16 mouse cellular contexts compared by ENCODE assay signal in genomic region chr1:38839944-38840343, GRCm38 (mm10). TPM values are rescaled to one million over a fixed set of nuclear protein-coding genes. Genes with fewer than 3 reads are reported as not detected.
"Had no signal": no experiment of that assay in that cellular context is flagged by ENCODE, and none has a peak within 500 bp of the region (broad histone marks: within the 10 kb centered on the region; RNA-seq: fewer than 3 reads in every experiment).

No protein-coding gene starts in this region.

- H3K4me3 ChIP-seq: neural tube, embryonic 15.5 days; stomach, embryonic 15.5 days had no signal

- H3K9me3 ChIP-seq: neural tube, embryonic 15.5 days; stomach, embryonic 15.5 days had no signal

- H3K27ac ChIP-seq: neural tube, embryonic 15.5 days; stomach, embryonic 15.5 days; stomach, postnatal 0 days had no signal

- DNase-seq: retina, postnatal 1 day; right cerebral cortex, adult 18-20 months; right cerebral cortex, postnatal 14 days; right cerebral cortex, postnatal 25 days; right cerebral cortex, postnatal 4 days; spleen, adult 18-20 months; thymus, adult 18-20 months; thymus, adult 2 months; thymus, postnatal 14 days; thymus, postnatal 25 days; thymus, postnatal 36 days; thymus, postnatal 4 days had no signal

- H3K4me2 ChIP-seq: neural tube, embryonic 15.5 days; stomach, embryonic 15.5 days had no signal

- H3K9ac ChIP-seq: neural tube, embryonic 15.5 days; stomach, embryonic 15.5 days had no signal

- H3K36me3 ChIP-seq: neural tube, embryonic 15.5 days; stomach, embryonic 15.5 days had no signal

RNA-seq across cellular contexts. Expression of gene Lonrf2, which starts 3.4 kb away (rescaled TPM):
- total RNA-seq: neutrophil, adult 5-6 weeks had no signal
